Mouse (Mus musculus) midbrain, embryonic 14.5 days (tissue): ENCODE results near the gene Scarf1. TPM values are rescaled to one million over a fixed set of nuclear protein-coding genes. Genes with fewer than 3 reads are reported as not detected.

Source experiments
- ATAC-seq: fragments of 200-750 bp; cut with Nextera tagmentation; 2 replicates; pipeline ENCODE4 v1.8.0; 2017; ENCODE audit warnings: moderate number of reproducible peaks, moderate library complexity; ENCODE audit not compliant: low FRiP score, low TSS enrichment
- DNase-seq: peaks from one replicate; pipeline ENCODE4 v3.0.0-alpha.2; 2015
- H3K27ac ChIP-seq: fragments of 300-500 bp; sonication (generic); replicated peaks from 2 replicates; pipeline ENCODE4 v1.5.1; 2014; ENCODE audit warnings: mild to moderate bottlenecking, low read depth, low read length, moderate library complexity
- H3K27me3 ChIP-seq: fragments of 300-500 bp; sonication (generic); 2 replicates; pipeline ENCODE4 v1.6.1; 2014; ENCODE audit warnings: low read length, control low read depth, mixed read lengths; ENCODE audit not compliant: control insufficient read depth, insufficient read depth
- H3K36me3 ChIP-seq: fragments of 300-500 bp; sonication (generic); 2 replicates; pipeline ENCODE4 v1.6.1; 2014; ENCODE audit warnings: low read length, control low read depth; ENCODE audit not compliant: control insufficient read depth, insufficient read depth
- H3K4me1 ChIP-seq: fragments of 300-500 bp; sonication (generic); 2 replicates; pipeline ENCODE4 v1.6.1; 2014; ENCODE audit warnings: mild to moderate bottlenecking, antibody characterized with exemption, low read length, control low read depth; ENCODE audit not compliant: control insufficient read depth, insufficient read depth
- H3K4me2 ChIP-seq: fragments of 300-500 bp; sonication (generic); 2 replicates; pipeline ENCODE4 v1.6.1; 2014; ENCODE audit warnings: mild to moderate bottlenecking, low read length, moderate library complexity
- H3K4me3 ChIP-seq: fragments of 300-500 bp; sonication (generic); replicated peaks from 2 replicates; pipeline ENCODE4 v1.5.1; 2014; ENCODE audit warnings: low read depth, low read length
- H3K9ac ChIP-seq: fragments of 300-500 bp; sonication (generic); replicated peaks from 2 replicates; pipeline ENCODE4 v1.6.1; 2014; ENCODE audit warnings: mild to moderate bottlenecking, low read length, moderate library complexity
- H3K9me3 ChIP-seq: fragments of 300-500 bp; sonication (generic); 2 replicates; pipeline ENCODE4 v1.6.1; 2016; ENCODE audit warnings: low read length, control low read depth, mixed read lengths; ENCODE audit not compliant: control insufficient read depth
- WGBS: fragments of 180-500 bp; shearing (Covaris S2); extraction: QIAGEN DNeasy Blood & Tissue Kit; methylation state at CpG from one replicate; pipeline ENCODE4 v1.1.7; 2014; 5-methylcytosine and 5-hydroxymethylcytosine counted together
- polyA plus RNA-seq: library from polyadenylated mRNA; unstranded; fragments of >200 nt; fragmentation: Nextera tagmentation; extraction: Ambion mirVana; gene quantifications from 2 replicates; pipeline ENCODE4 v1.2.1, GENCODE M21; 2014

Scarf1 gene
- polyA plus RNA-seq, 1 experiment from 2014 or later, result 3.6 TPM

- no peaks in the 10 kb centered on the region for H3K9me3 ChIP-seq
- no peaks in the 10 kb centered on the region for H3K36me3 ChIP-seq
- H3K4me3 ChIP-seq, result no peak overlapping the region
- DNase-seq, result no peak
- WGBS, result 88% methylated on average over 4 of the region's 4 CpGs
- no peak overlapping the region for H3K4me2 ChIP-seq
- H3K9ac ChIP-seq, result no peak overlapping the region
- ATAC-seq, result no peak
- no peaks in the 10 kb centered on the region for H3K4me1 ChIP-seq
- H3K27ac ChIP-seq, result no peak overlapping the region
- no peaks in the 10 kb centered on the region for H3K27me3 ChIP-seq
Measured at GRCm38 (mm10) chr11:75521609-75522008, 8.3 kb downstream of the Scarf1 start.

- ATAC-seq (no peak), DNase-seq (no peak)
- no peaks in the 10 kb centered on the region for H3K27me3 ChIP-seq
- H3K4me2 ChIP-seq, result no peak overlapping the region
- WGBS, result 86% methylated on average over 2 of the region's 2 CpGs
- no peaks in the 10 kb centered on the region for H3K36me3 ChIP-seq
- H3K4me1 ChIP-seq, result no peaks in the 10 kb centered on the region
- no peaks in the 10 kb centered on the region for H3K9me3 ChIP-seq
- no peak overlapping the region for H3K27ac ChIP-seq
- no peak overlapping the region for H3K9ac ChIP-seq
- no peak overlapping the region for H3K4me3 ChIP-seq
Measured at GRCm38 (mm10) chr11:75522793-75523192, 9.5 kb downstream of the Scarf1 start.

GRCm38 (mm10) chr11:75525531-75526125, 12.3 kb downstream of the Scarf1 start:
- H3K4me2 ChIP-seq, result no peak overlapping the region
- WGBS, result 88% methylated on average over 15 of the region's 15 CpGs
- ATAC-seq, result no peak

GRCm38 (mm10) chr11:75526943-75527342, 13.6 kb downstream of the Scarf1 start:
- Histone ChIP-seq H3K27me3 (no peaks in the 10 kb centered on the region), H3K27ac (no peak overlapping the region), H3K9me3 (no peaks in the 10 kb centered on the region), H3K4me1 (no peaks in the 10 kb centered on the region), H3K9ac (no peak overlapping the region), H3K36me3 (no peaks in the 10 kb centered on the region), H3K4me3 (no peak overlapping the region), H3K4me2 (no peak overlapping the region)
- no peak for DNase-seq
- ATAC-seq, result no peak
- 80% methylated on average over 6 of the region's 6 CpGs for WGBS

More at GRCm38 (mm10) chr11:75525531-75526125, 12.3 kb downstream of the Scarf1 start:
- Histone ChIP-seq H3K9me3 (no peaks in the 10 kb centered on the region), H3K27ac (no peak overlapping the region), H3K9ac (no peak overlapping the region), H3K36me3 (no peaks in the 10 kb centered on the region), H3K4me3 (no peak overlapping the region), H3K4me1 (no peaks in the 10 kb centered on the region), H3K27me3 (no peaks in the 10 kb centered on the region)
- DNase-seq, result no peak

GRCm38 (mm10) chr11:75529771-75530170, 16.4 kb downstream of the Scarf1 start:
- Histone ChIP-seq H3K4me3 (no peak overlapping the region), H3K27me3 (no peaks in the 10 kb centered on the region), H3K36me3 (no peaks in the 10 kb centered on the region), H3K9ac (no peak overlapping the region), H3K4me1 (peaks cover 16% of the 10 kb centered on the region), H3K4me2 (no peak overlapping the region), H3K9me3 (no peaks in the 10 kb centered on the region), H3K27ac (peak overlapping the region; percentile 98; the same call in 1 of the 2 replicates)
- WGBS, result 52% methylated on average over 4 of the region's 4 CpGs
- ATAC-seq, result no peak
- no peak for DNase-seq

GRCm38 (mm10) chr11:75530325-75530724, 17.0 kb downstream of the Scarf1 start:
- Histone ChIP-seq H3K4me2 (peak overlapping the region; percentile 100), H3K27ac (peak overlapping the region; percentile 98), H3K27me3 (no peaks in the 10 kb centered on the region), H3K9ac (peak overlapping the region; percentile 96), H3K4me1 (peaks cover 22% of the 10 kb centered on the region), H3K4me3 (peak overlapping the region; percentile 73), H3K9me3 (no peaks in the 10 kb centered on the region), H3K36me3 (no peaks in the 10 kb centered on the region)
- DNase-seq (peak; percentile 96), ATAC-seq (peak; percentile 25; the same call in 1 of the 2 replicates)
- 0% methylated on average over 10 of the region's 10 CpGs for WGBS

- H3K4me2 ChIP-seq, result peak overlapping the region; percentile 100
- peak; percentile 35 for ATAC-seq
- H3K4me1 ChIP-seq, result peaks cover 27% of the 10 kb centered on the region
- under 1% methylated on average over 31 of the region's 31 CpGs for WGBS
- no peaks in the 10 kb centered on the region for H3K27me3 ChIP-seq
- H3K4me3 ChIP-seq, result peak overlapping the region; percentile 73
- peak overlapping the region; percentile 98 for H3K27ac ChIP-seq
- H3K9ac ChIP-seq, result peak overlapping the region; percentile 96
- no peaks in the 10 kb centered on the region for H3K36me3 ChIP-seq
- H3K9me3 ChIP-seq, result no peaks in the 10 kb centered on the region
- DNase-seq, result peak; percentile 64
Measured at GRCm38 (mm10) chr11:75530845-75531373, 17.6 kb downstream of the Scarf1 start.

- Histone ChIP-seq H3K4me2 (peak within 1 kb of the TSS; percentile 100), H3K27me3 (no peaks in the 10 kb centered on the region), H3K36me3 (no peaks in the 10 kb centered on the region), H3K9ac (peak within 1 kb of the TSS; percentile 96), H3K4me3 (peak within 1 kb of the TSS; percentile 73), H3K4me1 (peaks cover 27% of the 10 kb centered on the region), H3K27ac (peak within 1 kb of the TSS; percentile 98), H3K9me3 (no peaks in the 10 kb centered on the region)
- WGBS, result under 1% methylated on average over 62 of the region's 62 CpGs
- DNase-seq (peak; percentile 99), ATAC-seq (peak; percentile 94)
Measured at GRCm38 (mm10) chr11:75531469-75532242, 18.3 kb downstream of the Scarf1 start, which contains the start of gene Slc43a2. TSS of gene Slc43a2 (plus strand) at chr11:75531694.
